Mouse (Mus musculus): ENCODE measurements around the gene Mael.

The Mael gene

GRCm38 (mm10) chr1:166152034-166152433 lies 86.5 kb downstream of the Mael start:
- no peak for DNase-seq

- no peak for DNase-seq
Measured at GRCm38 (mm10) chr1:166151341-166151740, 87.2 kb downstream of the Mael start.

Data from cerebellum, postnatal 36 days (tissue).